Comparison of ENCODE assay signal across 10 mouse cellular contexts in the genomic region with DNA sequence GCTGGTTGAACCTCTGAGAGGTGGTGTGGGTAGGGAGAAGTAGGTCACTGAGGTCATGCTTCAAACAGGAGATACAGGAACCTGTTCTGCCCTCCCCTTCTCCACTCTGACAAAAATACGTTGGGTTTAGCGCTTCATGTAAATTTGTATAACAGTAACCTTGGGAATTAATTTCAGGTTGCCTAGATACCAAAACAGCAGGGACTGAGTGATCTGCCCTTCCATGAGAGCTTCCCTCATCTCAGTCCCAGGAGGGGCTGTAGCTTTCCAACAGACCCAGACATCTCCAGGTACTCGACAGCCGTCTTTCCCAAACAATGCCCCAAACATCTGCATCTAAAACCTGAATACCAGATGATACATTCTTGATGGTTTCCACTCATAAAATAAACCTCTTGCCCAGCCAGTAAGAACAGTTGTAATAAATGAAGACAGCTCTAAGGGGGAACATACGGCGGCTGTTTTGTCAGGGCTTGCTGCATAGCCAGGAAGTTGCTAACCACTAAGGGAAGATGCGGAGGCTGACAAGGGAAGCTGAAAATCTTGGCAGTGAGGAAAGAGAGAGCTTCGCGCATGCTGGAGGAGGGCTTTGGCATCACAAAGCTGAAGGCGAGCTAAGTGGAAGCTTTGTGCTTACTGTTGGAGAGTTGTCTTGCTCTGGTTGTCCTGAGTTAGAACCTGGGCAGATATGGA.
DNase-seq lines count a peak whose midpoint lies in the region; ATAC-seq lines count a peak whose summit lies in the region.
"Had no signal": no experiment of that assay in that cellular context is flagged by ENCODE, and none has a peak within 500 bp of the region (broad histone marks: within the 10 kb centered on the region; RNA-seq: fewer than 3 reads in every experiment).

No protein-coding gene starts in this region.

- H3K27me3 ChIP-seq in kidney, embryonic 14.5 days (ENCODE audit: control insufficient read depth, insufficient read depth, low read length), result no peaks in the 10 kb centered on the region

- no peak for ATAC-seq in kidney, embryonic 14.5 days (ENCODE audit: low FRiP score, low TSS enrichment)

- no peak overlapping the region for H3K9ac ChIP-seq in kidney, embryonic 14.5 days (ENCODE audit: low read depth, low read length)

- H3K4me1 ChIP-seq in kidney, embryonic 14.5 days (ENCODE audit: control insufficient read depth, insufficient read depth, low read length), result no peaks in the 10 kb centered on the region

- peak; percentile 19 to 25 for DNase-seq in cerebellum, postnatal 10 days
- no peak for DNase-seq in cerebellum, adult 9-10 months
- DNase-seq in kidney, postnatal 4 days, result peak; percentile 35 to 55
- DNase-seq in layer of hippocampus, adult 11-12 months (ENCODE audit: low spot score), result peak; percentile 55
- DNase-seq in right cerebral cortex, adult 18-20 months, result peak; percentile 80
- no peak for DNase-seq in ovary, postnatal 10 days (ENCODE audit: low spot score)
- no peak for DNase-seq in embryo, embryonic 10.5 days (ENCODE audit: low spot score)
- DNase-seq: kidney, postnatal 25 days had no signal

- H3K27ac ChIP-seq in kidney, embryonic 14.5 days (ENCODE audit: low read depth, low read length), result no peak overlapping the region
- H3K27ac ChIP-seq: macrophage had no signal

- H3K36me3 ChIP-seq in kidney, embryonic 14.5 days (ENCODE audit: control insufficient read depth, insufficient read depth, low read length), result no peaks in the 10 kb centered on the region

- no peak overlapping the region for H3K4me2 ChIP-seq in kidney, embryonic 14.5 days (replicated peaks; ENCODE audit: low read depth, low read length)

- H3K9me3 ChIP-seq in kidney, embryonic 14.5 days (ENCODE audit: control insufficient read depth, low read length), result no peaks in the 10 kb centered on the region

- H3K4me3 ChIP-seq in kidney, embryonic 14.5 days (ENCODE audit: low read length), result no peak overlapping the region

- WGBS in kidney, embryonic 14.5 days, result 80% methylated on average over 10 of the region's 10 CpGs

Comparison
In these comparisons a context has a peak if more than half of its experiments do, and no peak if none do; other contexts are left out.
1. DNase-seq: peak in cerebellum, postnatal 10 days (2 of 2), kidney, postnatal 4 days (2 of 2), layer of hippocampus, adult 11-12 months (single experiment) and right cerebral cortex, adult 18-20 months (single experiment); none in cerebellum, adult 9-10 months (single experiment), ovary, postnatal 10 days (single experiment) and embryo, embryonic 10.5 days (single experiment).